Mouse (Mus musculus): Measurements from ENCODE around the gene Rap2b.

The Rap2b gene

GRCm38 (mm10) chr3:61386368-61386767 lies 24.9 kb downstream of the Rap2b start:
- DNase-seq (ENCODE audit: low spot score) = no peak

DNA sequence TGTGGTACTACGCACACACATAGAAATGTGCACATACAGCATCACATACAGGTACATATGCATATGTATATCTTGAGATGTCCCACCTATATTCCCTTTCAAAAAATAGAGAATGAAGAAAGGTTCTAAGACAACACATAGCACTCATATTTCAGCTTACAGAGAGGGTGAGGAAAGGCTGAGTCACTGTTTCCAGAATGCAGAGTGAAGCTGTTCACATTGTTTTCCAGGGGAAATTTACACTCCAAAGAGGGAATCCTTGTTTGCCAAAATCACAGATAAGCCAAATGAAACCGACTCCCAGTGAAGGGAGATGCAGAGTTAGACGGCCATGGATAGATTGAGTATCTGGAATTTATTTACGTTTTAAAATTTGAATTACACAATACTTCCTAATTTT lies 30.1 kb downstream of the Rap2b start:
- DNase-seq (ENCODE audit: low spot score) = no peak

- no peak for DNase-seq (ENCODE audit: low spot score)
These were observed 31.4 kb downstream of the Rap2b start for GRCm38 (mm10) chr3:61392881-61393280.

GRCm38 (mm10) chr3:61393520-61393919 lies 32.1 kb downstream of the Rap2b start:
- DNase-seq (ENCODE audit: low spot score) = no peak

- no peak for DNase-seq (ENCODE audit: low spot score)
These were observed 33.9 kb downstream of the Rap2b start for GRCm38 (mm10) chr3:61395382-61395781.

- no peak for DNase-seq (ENCODE audit: low spot score)
These were observed 35.3 kb downstream of the Rap2b start for GRCm38 (mm10) chr3:61396728-61397127.

- DNase-seq (ENCODE audit: low spot score) = no peak
These were observed 39.5 kb downstream of the Rap2b start for GRCm38 (mm10) chr3:61400823-61401387.

DNA sequence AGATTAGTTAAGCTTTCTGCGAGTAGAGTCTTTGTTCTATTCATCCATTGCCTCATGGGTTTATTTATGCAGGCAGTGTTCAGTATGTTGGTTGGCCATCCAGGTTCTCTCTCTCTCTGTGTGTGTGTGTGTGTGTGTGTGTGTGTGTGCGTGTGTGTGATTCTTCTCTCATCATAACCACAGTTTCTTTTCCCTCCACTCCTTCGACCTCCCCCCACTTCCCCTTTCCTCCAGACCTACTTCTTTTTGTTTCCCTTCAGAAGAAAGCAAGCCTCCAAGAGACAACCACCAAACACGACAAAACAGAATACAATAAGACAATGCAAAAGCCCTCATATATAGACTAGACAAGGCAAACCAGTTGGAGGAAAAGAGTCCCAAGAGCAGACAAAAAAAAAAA lies 45.5 kb downstream of the Rap2b start:
- no peak for DNase-seq (ENCODE audit: low spot score)

- DNase-seq (ENCODE audit: low spot score) = no peak
These were observed 48.2 kb downstream of the Rap2b start for GRCm38 (mm10) chr3:61409683-61410082.

- no peak for DNase-seq (ENCODE audit: low spot score)
These were observed 54.4 kb downstream of the Rap2b start for GRCm38 (mm10) chr3:61415883-61416282.
